Mouse (Mus musculus): ENCODE data around the gene Barhl1.

- TF ChIP-seq USF1 (IDR thresholded peaks at IDR 0.05; ENCODE audit: low read depth, low read length) (no peak), MAZ (IDR thresholded peaks at IDR 0.05; ENCODE audit: low read depth, low read length) (no peak), MAX (IDR thresholded peaks at IDR 0.05; ENCODE audit: low read length) (no peak), CTCF (conservative IDR thresholded peaks at IDR 0.05 in 1 of 2, IDR thresholded peaks at IDR 0.05 in 1 of 2; ENCODE audit: low read depth in 2 of 2, low read length in 2 of 2) (no peak), CHD2 (IDR thresholded peaks at IDR 0.05; ENCODE audit: low read length) (no peak), BHLHE40 (IDR thresholded peaks at IDR 0.05; ENCODE audit: low read depth, low read length) (no peak), SIN3A (IDR thresholded peaks at IDR 0.05; ENCODE audit: low read length) (no peak)
Observed at GRCm38 (mm10) chr2:28903871-28904270, 12.6 kb downstream of the Barhl1 start.

Data from CH12.LX (cell line).